Mouse (Mus musculus): ENCODE measurements around the gene Gja4.
A peak's percentile ranks its signal among the peaks of the same experiment; 100 is the strongest.

The Gja4 gene

GRCm38 (mm10) chr4:127313861-127314260 lies at the start of gene Gja4:
TSS of gene Gja4 (minus strand) at chr4:127314039.
- DNase-seq (ENCODE audit: low read depth, low spot score), result peak; percentile 70

GRCm38 (mm10) chr4:127363331-127363730 lies 49.5 kb upstream of the Gja4 start:
- DNase-seq (ENCODE audit: low read depth, low spot score), result no peak

GRCm38 (mm10) chr4:127362520-127362919 lies 48.7 kb upstream of the Gja4 start:
- no peak for DNase-seq (ENCODE audit: low read depth, low spot score)

- no peak for DNase-seq (ENCODE audit: low read depth, low spot score)
Measured at GRCm38 (mm10) chr4:127358018-127358417, 44.2 kb upstream of the Gja4 start, which contains the start of gene Gjb5. TSS of gene Gjb5 (minus strand) at chr4:127358181.

GRCm38 (mm10) chr4:127354506-127355485 lies 41.0 kb upstream of the Gja4 start:
- no peak for DNase-seq (ENCODE audit: low read depth, low spot score)

- DNase-seq (ENCODE audit: low read depth, low spot score), result no peak
Measured at GRCm38 (mm10) chr4:127353951-127354438, 40.2 kb upstream of the Gja4 start, which contains the start of gene Gjb4. TSS of gene Gjb4 (minus strand) at chr4:127354081.

GRCm38 (mm10) chr4:127352594-127352993 lies 38.8 kb upstream of the Gja4 start:
- DNase-seq (ENCODE audit: low read depth, low spot score), result no peak

- no peak for DNase-seq (ENCODE audit: low read depth, low spot score)
Measured at GRCm38 (mm10) chr4:127349560-127350300, 35.9 kb upstream of the Gja4 start.

GRCm38 (mm10) chr4:127345000-127345399 lies 31.2 kb upstream of the Gja4 start:
- DNase-seq (ENCODE audit: low read depth, low spot score), result no peak

GRCm38 (mm10) chr4:127341372-127341771 lies 27.5 kb upstream of the Gja4 start:
- no peak for DNase-seq (ENCODE audit: low read depth, low spot score)

- DNase-seq (ENCODE audit: low read depth, low spot score), result no peak
Measured at GRCm38 (mm10) chr4:127337668-127338067, 23.8 kb upstream of the Gja4 start.

GRCm38 (mm10) chr4:127334870-127335504 lies 21.1 kb upstream of the Gja4 start:
- DNase-seq (ENCODE audit: low read depth, low spot score), result no peak

- no peak for DNase-seq (ENCODE audit: low read depth, low spot score)
Measured at GRCm38 (mm10) chr4:127331171-127331570, 17.3 kb upstream of the Gja4 start.

- no peak for DNase-seq (ENCODE audit: low read depth, low spot score)
Measured at GRCm38 (mm10) chr4:127330181-127331100, 16.6 kb upstream of the Gja4 start, which contains the start of gene Gjb3. TSS of gene Gjb3 (minus strand) at chr4:127330844.

GRCm38 (mm10) chr4:127329751-127330150 lies 15.9 kb upstream of the Gja4 start:
- DNase-seq (ENCODE audit: low read depth, low spot score), result no peak

GRCm38 (mm10) chr4:127329046-127329445 lies 15.2 kb upstream of the Gja4 start:
- DNase-seq (ENCODE audit: low read depth, low spot score), result peak; percentile 35

- no peak for DNase-seq (ENCODE audit: low read depth, low spot score)
Measured at GRCm38 (mm10) chr4:127328378-127328777, 14.5 kb upstream of the Gja4 start.

GRCm38 (mm10) chr4:127327749-127328148 lies 13.9 kb upstream of the Gja4 start:
- no peak for DNase-seq (ENCODE audit: low read depth, low spot score)

GRCm38 (mm10) chr4:127327258-127327657 lies 13.4 kb upstream of the Gja4 start:
- no peak for DNase-seq (ENCODE audit: low read depth, low spot score)

GRCm38 (mm10) chr4:127325276-127325675 lies 11.4 kb upstream of the Gja4 start:
- no peak for DNase-seq (ENCODE audit: low read depth, low spot score)
